Mouse (Mus musculus) mesoderm, embryonic 11.5 days (tissue): ENCODE data around the gene Mrpl2.

Experiments used
- DNase-seq: peaks from one replicate; pipeline ENCODE4 v3.0.0-alpha.2; 2012; ENCODE audit warnings: low read depth, low spot score

Mrpl2 gene

GRCm38 (mm10) chr17:46627409-46627808, 18.6 kb upstream of the Mrpl2 start:
- no peak for DNase-seq

GRCm38 (mm10) chr17:46628471-46628790, 17.6 kb upstream of the Mrpl2 start:
- DNase-seq, result no peak

- peak; percentile 88 for DNase-seq
Observed at GRCm38 (mm10) chr17:46628791-46629684, 17.0 kb upstream of the Mrpl2 start, which contains the start of gene Ptk7. Ptk7 (minus strand) TSS chr17:46629504.

- DNase-seq, result peak; percentile 85
Observed at GRCm38 (mm10) chr17:46629685-46630441, 16.2 kb upstream of the Mrpl2 start.

GRCm38 (mm10) chr17:46636831-46637523, 9.1 kb upstream of the Mrpl2 start:
- peak; percentile 77 for DNase-seq

GRCm38 (mm10) chr17:46639929-46640328, 6.1 kb upstream of the Mrpl2 start:
- no peak for DNase-seq

GRCm38 (mm10) chr17:46642060-46642459, 4.0 kb upstream of the Mrpl2 start:
- DNase-seq, result no peak

GRCm38 (mm10) chr17:46644152-46644805, 1.8 kb upstream of the Mrpl2 start:
- DNase-seq, result no peak

- DNase-seq, result no peak
Observed at GRCm38 (mm10) chr17:46644916-46645475, 1.0 kb upstream of the Mrpl2 start.

GRCm38 (mm10) chr17:46646322-46646662, 263 bp downstream of the Mrpl2 start:
- no peak for DNase-seq

- DNase-seq, result no peak
Observed at GRCm38 (mm10) chr17:46647279-46647678, 1.2 kb downstream of the Mrpl2 start.

- no peak for DNase-seq
Observed at GRCm38 (mm10) chr17:46648436-46648835, 2.4 kb downstream of the Mrpl2 start.

GRCm38 (mm10) chr17:46649811-46650210, 3.8 kb downstream of the Mrpl2 start:
- no peak for DNase-seq

- DNase-seq, result peak; percentile 94
Observed at GRCm38 (mm10) chr17:46650232-46651031, 4.4 kb downstream of the Mrpl2 start, which contains the start of gene Cul7. Cul7 (plus strand) TSS chr17:46650337.

GRCm38 (mm10) chr17:46651292-46651691, 5.3 kb downstream of the Mrpl2 start:
- DNase-seq, result no peak

- no peak for DNase-seq
Observed at GRCm38 (mm10) chr17:46651755-46652547, 5.9 kb downstream of the Mrpl2 start.

GRCm38 (mm10) chr17:46656054-46656453, 10.0 kb downstream of the Mrpl2 start:
- DNase-seq, result no peak

- DNase-seq, result no peak
Observed at GRCm38 (mm10) chr17:46661351-46661750, 15.3 kb downstream of the Mrpl2 start.

- no peak for DNase-seq
Observed at GRCm38 (mm10) chr17:46661981-46662380, 16.0 kb downstream of the Mrpl2 start.

- no peak for DNase-seq
Observed at GRCm38 (mm10) chr17:46662730-46663129, 16.7 kb downstream of the Mrpl2 start.
